Mouse (Mus musculus) ovary, postnatal 36 days (tissue): ENCODE measurements around the gene Eya2.
A peak's percentile ranks its signal among the peaks of the same experiment; 100 is the strongest.

Source experiments
- DNase-seq: peaks from one replicate; pipeline ENCODE4 v3.0.0; 2022; ENCODE audit warnings: low spot score, mixed read lengths

Eya2 gene

GRCm38 (mm10) chr2:165716688-165717087 is 121.9 kb downstream of the Eya2 start:
- DNase-seq = no peak

- peak; percentile 57 for DNase-seq
These were observed 122.6 kb downstream of the Eya2 start for GRCm38 (mm10) chr2:165717182-165718176.

DNA sequence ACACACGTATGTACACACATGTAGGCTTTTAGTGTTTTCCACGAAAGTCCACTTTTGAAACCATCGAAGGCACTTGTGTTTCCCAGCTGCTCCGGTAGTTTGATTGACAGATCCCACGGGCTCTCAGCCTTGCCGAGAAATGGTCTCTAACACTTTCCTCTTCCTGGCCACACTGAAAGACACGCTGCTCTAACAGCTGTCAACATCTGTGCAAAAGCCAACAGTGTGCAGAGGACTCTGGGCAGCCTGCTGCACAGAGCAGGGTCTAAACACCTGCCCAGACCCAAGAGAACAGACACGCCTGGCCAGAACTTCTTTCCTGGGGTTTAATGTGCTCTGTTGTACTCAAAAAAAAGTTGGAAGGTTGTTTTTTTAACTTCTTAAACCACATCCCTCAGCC is 124.5 kb downstream of the Eya2 start:
- no peak for DNase-seq

GRCm38 (mm10) chr2:165721941-165722340 is 127.1 kb downstream of the Eya2 start:
- DNase-seq = no peak

GRCm38 (mm10) chr2:165732552-165733238 is 137.9 kb downstream of the Eya2 start:
- no peak for DNase-seq

GRCm38 (mm10) chr2:165733701-165734100 is 138.9 kb downstream of the Eya2 start:
- DNase-seq = no peak

GRCm38 (mm10) chr2:165736297-165736696 is 141.5 kb downstream of the Eya2 start:
- DNase-seq = no peak

DNA sequence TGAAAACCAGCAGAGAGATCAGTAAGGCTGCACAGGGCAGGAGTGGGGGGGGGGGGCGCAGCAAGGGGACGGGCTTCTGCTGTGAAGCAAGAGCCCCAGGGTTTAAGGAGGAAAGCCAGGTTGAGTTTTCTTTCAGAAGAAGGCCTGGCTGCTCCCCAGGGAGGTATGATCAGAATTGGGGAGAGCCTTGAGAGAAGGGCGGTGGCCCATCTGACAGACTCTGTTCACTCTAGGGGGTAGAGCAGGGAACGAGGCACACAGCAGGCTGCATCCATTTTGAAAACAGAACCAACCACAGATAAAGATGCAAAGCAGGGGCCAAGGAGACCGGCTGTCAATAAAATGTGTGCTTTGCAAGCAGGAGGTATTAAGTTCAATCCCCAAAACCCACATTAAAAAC is 145.5 kb downstream of the Eya2 start:
- no peak for DNase-seq

DNA sequence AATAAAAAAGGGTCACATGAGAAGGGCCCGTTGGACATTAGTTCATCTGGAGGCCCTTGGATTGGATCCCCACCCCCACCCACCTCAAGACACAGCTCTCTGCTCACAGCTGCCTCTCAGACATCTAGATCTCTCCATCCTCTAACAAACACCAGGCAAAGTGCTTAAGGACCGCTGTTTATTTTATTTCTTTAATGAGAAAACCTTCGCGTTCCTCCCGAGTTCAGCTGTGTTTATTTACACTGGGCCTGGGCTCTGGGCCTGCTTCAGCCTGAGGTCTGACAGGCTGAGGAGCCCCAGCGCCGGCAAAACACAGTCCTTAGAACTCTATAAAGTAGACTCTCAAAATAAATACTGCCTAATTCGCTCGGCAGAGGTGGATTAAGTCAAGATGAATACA is 146.2 kb downstream of the Eya2 start:
- DNase-seq = no peak

- no peak for DNase-seq
These were observed 146.8 kb downstream of the Eya2 start for GRCm38 (mm10) chr2:165741526-165742050.

DNA sequence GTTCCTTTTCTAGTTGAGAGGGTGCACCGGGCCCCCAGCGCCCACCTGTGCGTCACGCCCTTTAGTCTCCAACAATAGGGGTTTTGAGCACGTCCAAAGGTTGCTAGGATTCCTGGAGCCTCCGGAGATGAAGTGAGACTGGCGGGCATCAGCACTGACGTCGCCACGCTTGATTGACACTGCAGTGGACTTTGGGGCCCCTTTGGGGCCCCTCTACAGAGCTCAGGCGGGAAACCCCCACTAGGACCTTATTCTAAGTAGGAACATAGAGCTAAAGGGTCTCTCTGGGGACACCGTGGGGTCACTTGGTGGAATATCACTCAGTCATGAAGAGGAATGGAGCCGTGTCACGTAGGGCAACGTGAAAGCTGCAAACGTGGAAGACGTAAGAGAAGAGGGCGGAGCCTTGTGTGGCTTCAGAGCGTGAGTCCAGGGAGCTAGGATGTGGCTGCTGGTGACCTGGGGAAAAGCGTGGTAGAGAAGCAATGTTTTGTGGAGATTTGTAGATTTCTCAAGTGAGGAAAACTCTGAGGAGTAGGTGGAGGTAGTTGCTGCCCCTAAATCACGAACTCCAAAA is 147.5 kb downstream of the Eya2 start:
- DNase-seq = no peak

DNA sequence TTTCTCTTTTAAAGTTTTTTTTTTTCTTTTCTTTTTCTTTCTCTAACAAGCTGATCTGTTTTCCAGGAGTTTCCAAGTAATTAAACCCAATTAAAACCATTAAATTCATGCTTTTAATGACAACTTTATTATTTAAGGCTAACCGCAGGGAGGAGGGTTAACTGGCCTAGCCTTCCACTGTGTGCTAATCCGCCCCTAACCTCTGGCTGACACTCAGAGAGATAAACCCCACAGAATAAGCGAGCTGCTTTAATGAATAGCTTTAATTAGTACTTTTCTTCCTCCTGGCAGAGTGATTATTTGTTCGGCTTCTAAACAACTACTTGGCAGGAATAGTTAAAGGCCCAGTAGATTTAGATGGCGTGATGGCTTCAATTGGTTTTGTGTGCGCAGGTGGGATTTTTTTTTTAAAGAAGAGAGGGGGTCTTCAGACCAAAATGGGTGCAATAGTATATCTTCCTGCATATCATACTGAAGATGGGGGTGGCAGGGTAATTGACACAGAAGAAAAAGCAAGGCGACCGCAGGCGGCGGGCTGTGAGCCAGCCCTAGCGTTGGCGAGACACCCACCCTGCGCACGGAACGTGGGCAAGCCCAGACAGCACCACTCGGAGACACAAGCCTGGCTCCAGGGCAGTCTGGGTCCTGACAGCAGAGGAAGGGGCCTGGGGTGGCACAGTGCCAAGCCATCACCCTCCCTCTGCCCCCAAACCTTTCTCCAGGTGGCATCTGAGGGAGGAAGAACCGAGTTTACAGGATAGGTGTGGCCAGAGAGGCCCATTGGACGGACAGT is 150.7 kb downstream of the Eya2 start:
- no peak for DNase-seq

DNA sequence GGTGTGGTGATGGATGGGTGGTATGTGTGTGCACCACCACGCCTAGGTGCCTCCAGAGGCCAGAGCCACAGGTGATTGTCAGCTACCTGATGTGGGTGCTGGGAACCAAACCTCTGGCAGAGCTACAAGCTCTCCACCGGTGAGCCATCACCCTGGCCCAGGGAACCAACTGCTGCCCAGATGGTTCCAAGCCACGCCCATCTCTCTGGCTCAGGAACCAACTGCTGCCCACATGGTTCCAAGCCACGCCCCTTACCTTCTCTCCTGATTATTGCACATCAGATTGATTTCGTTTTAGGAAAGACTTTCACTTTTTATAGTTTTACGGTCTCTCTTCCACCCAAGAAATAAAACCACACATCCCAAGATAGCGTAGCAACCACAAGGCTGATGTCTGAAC is 153.1 kb downstream of the Eya2 start:
- DNase-seq = no peak

DNA sequence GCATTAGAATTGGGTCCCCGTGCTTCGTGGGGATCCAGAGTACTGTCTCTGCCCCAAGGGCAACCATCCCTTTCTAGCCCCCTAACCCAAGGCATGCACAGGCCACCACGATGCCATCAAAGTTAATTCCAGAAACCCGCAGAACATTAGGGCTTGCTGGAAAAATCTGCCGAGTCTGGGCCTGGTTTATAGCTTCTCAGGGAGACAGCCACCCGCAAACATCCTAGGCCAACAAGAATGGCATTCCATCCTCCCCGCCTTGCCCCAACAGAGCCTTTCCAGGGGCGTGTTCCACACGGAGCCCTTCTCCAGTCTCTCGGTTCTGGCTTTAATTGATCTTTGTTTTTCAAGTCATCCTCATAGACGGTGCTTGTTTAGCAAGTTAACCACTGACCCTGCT is 153.6 kb downstream of the Eya2 start:
- no peak for DNase-seq

DNA sequence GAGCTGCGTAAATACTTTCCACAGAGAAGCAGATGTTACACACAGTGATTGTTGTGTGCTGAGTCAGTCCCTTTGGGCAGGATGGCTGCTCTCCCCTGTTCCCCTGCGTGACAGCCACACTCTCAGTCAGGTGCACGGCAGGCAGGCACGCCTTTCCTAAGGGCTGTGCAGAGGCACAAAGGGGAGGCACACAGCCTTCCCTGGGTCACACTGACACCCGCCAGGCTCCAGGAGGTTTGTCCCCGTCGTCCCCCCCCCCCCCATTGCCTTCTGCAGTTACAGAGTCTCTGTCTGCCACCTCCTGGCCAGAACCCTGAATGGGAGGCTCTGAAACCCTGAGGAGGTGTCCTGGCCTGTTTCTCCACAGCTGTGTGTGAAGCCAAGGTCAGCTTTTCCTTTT is 156.2 kb downstream of the Eya2 start:
- DNase-seq = peak; percentile 70

DNA sequence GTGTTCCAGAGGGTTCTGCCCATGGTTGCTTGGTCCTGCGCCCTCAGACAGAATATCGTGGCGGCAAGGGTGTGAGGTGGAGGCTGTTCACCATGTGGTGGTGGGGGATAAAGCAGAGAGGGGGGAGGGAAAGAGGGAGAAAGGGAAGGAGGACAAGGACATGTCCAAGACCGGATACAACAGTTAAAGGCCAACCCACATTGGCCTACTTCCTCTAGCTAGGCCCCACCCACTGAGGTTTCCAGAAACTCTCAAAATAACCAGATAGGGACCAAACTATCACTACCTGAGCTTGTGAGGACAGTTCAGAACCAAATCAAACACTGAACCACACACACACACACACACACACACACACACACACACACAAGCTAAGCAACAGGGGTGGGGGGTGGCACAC is 157.9 kb downstream of the Eya2 start:
- DNase-seq = no peak

DNA sequence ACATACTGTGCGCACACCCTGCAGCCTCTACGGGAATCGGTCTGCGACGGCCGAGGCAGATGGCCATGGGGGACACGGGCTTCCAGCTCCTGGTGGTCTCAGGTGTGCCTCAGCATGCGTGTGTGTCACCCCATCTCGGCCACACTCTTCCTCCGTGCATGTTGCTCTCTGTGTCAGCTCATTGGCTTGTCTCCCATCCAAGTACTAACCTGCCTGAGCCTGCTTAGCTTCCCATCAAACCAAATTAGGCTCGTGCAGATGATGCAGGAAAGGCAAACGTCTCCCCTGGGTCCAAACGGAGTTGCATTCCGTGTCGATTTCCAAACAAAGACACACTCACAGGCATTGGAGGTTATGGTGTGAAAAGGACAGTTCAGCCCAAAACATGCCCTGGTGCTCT is 163.0 kb downstream of the Eya2 start:
- no peak for DNase-seq

DNA sequence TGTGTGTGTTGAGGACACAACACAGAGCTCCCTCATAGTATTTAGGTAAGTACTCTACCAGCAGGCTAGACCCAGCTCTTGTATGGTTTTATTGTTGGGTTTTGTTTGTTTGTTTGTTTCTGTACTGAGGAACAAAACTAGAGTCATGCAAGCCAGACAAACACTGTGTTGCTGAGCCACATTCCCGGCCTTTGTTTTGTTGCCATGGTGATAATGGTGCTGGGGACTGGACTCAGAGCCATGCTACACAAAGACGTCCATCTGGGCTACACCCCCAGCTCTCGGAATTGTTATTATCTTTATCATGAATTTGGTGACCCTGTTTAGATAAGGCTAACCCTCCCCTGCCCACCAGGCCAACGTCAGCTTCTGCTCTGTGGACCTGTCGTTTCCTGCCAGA is 163.7 kb downstream of the Eya2 start:
- DNase-seq = no peak

DNA sequence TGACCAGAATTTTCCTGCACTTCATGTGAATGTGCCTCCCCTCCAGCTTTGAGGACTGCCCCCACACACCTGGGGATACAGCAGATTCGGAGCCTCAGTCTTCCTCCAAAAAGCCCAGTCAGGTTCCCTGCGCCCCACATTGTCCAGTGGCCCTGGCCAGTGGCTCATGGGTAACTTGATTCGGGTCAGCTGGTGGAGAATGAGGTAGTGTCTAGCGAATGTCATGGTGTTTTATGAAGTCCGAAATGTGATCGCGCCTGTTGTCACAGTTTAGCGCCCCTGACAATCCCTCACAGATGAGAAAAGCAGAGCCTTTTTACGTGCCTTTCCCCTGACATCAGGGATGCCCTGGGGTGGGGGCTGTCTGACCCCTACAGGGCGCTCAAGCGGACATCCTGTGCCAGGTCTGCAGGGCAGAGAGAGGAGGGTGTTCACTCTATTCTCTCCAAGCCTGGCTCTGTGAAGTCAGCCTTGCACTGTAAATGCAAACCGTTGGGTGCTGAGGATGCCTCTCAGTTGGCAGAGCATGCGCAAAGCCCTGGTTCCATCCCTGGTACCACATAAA is 164.7 kb downstream of the Eya2 start:
- DNase-seq = no peak

DNA sequence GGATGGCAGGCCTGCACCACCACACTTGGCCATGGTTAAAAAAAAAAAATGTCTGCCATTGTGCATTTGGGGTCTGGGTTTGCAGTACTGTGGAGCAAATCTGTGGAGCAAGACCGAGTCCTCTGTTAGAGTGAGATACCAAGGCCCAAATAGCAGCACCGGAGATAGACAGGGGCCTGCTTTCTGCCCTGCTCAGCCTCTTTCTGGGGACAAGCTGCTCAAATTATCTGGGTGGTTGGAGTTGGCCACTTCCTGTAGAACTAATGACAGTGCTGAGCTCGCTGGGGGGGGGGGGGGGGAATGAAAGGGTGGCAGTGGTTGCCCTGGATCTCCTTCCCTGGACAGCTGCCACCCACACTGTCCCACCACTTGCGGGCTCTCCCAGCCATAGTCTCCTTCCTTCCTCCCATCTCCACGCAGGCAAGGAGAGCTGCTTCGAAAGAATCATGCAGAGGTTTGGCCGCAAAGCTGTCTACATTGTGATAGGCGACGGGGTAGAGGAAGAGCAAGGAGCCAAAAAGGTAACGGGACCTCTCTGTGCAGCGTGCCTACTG is 174.1 kb downstream of the Eya2 start:
- no peak for DNase-seq

DNA sequence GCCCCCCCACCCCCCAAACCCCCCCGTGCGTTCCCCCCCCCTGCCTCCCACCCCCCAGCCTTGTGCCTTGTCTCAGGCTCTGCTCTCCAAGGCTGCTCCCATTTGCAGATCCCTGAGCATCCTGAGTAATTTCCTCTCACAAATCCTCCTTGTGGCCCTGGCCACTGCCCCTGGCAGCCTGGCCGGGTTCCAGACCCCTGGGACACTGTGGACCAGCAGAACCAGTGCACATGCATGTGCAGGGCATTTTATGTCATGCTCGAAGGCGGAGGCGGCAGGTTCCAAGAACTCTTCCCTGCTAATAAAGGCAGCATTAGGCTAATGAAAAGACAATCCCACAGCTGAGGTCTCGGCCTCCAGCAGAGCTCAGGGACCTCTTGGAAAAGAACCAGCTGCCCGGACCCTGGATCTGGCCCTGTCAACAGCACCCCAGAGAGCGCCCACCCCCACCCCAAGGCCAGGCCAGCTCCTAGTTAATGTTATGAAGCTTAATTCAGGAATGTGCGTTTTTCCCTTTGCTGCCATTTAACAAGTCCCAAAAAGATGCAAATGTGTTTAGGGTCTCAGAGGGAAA is 174.6 kb downstream of the Eya2 start:
- no peak for DNase-seq
